Mouse (Mus musculus) liver, adult 2 months (tissue): ENCODE measurements around the gene Mrpl54.

ENCODE experiments used
- CTCF ChIP-seq: fragments of 200-500 bp; IDR thresholded peaks from 2 replicates; pipeline ENCODE4 v1.5.1; 2011; ENCODE audit warnings: low read depth, low read length, control low read depth
- POLR2A ChIP-seq: fragments of 200-500 bp; IDR thresholded peaks from 2 replicates; pipeline ENCODE4 v1.6.1; 2011; ENCODE audit warnings: low read length, control low read depth; ENCODE audit not compliant: insufficient read depth; ENCODE audit errors: extremely low read depth

- no peak for TF ChIP-seq CTCF
- TF ChIP-seq POLR2A: no peak
These were observed 30.5 kb upstream of the Mrpl54 start for GRCm38 (mm10) chr10:81297246-81297645.
